Mouse (Mus musculus) hindbrain, embryonic 13.5 days (tissue): ENCODE measurements around the gene Ifna6. TPM values are rescaled to one million over a fixed set of nuclear protein-coding genes. Genes with fewer than 3 reads are reported as not detected.
"Not testable (repeated sequence)": the region's sequence is repeated elsewhere in the genome, so short reads cannot be mapped to it uniquely, and the experiment has no call there.

Experiments
- ATAC-seq: fragments of 200-750 bp; cut with Nextera tagmentation; 2 replicates; pipeline ENCODE4 v1.8.0; 2017; ENCODE audit warnings: moderate TSS enrichment; ENCODE audit not compliant: low FRiP score
- H3K27ac ChIP-seq: fragments of 300-500 bp; sonication (generic); 2 replicates; pipeline ENCODE4 v1.5.1; 2015; ENCODE audit warnings: inconsistent platforms, mild to moderate bottlenecking, moderate library complexity
- H3K27me3 ChIP-seq: fragments of 300-500 bp; sonication (generic); 2 replicates; pipeline ENCODE4 v1.6.1; 2015; ENCODE audit warnings: mild to moderate bottlenecking, inconsistent platforms
- H3K36me3 ChIP-seq: fragments of 300-500 bp; sonication (generic); 2 replicates; pipeline ENCODE4 v1.6.1; 2015; ENCODE audit warnings: mild to moderate bottlenecking, inconsistent platforms
- H3K4me1 ChIP-seq: fragments of 300-500 bp; sonication (generic); replicated peaks from 2 replicates; pipeline ENCODE4 v1.6.1; 2015; ENCODE audit warnings: inconsistent platforms
- H3K4me2 ChIP-seq: fragments of 300-500 bp; sonication (generic); 2 replicates; pipeline ENCODE4 v1.6.1; 2015; ENCODE audit warnings: inconsistent platforms, mild to moderate bottlenecking, moderate library complexity
- H3K4me3 ChIP-seq: fragments of 300-500 bp; sonication (generic); 2 replicates; pipeline ENCODE4 v1.5.1; 2015; ENCODE audit warnings: mild to moderate bottlenecking, inconsistent platforms
- H3K9ac ChIP-seq: fragments of 300-500 bp; sonication (generic); 2 replicates; pipeline ENCODE4 v1.6.1; 2015; ENCODE audit warnings: mild to moderate bottlenecking, inconsistent platforms
- H3K9me3 ChIP-seq: fragments of 300-500 bp; sonication (generic); 2 replicates; pipeline ENCODE4 v1.6.1; 2016; ENCODE audit warnings: inconsistent platforms
- WGBS: fragments of 180-500 bp; shearing (Covaris S2); methylation state at CpG from one replicate; pipeline ENCODE4 v1.1.7; 2015; 5-methylcytosine and 5-hydroxymethylcytosine counted together
- polyA plus RNA-seq: library from polyadenylated mRNA; unstranded; fragments of >200 nt; fragmentation: Nextera tagmentation; extraction: Ambion mirVana; gene quantifications from 2 replicates; pipeline ENCODE4 v1.2.1, GENCODE M21; 2015

Gene Ifna6
- polyA plus RNA-seq, 1 experiment from 2014 or later, result not detected

DNA sequence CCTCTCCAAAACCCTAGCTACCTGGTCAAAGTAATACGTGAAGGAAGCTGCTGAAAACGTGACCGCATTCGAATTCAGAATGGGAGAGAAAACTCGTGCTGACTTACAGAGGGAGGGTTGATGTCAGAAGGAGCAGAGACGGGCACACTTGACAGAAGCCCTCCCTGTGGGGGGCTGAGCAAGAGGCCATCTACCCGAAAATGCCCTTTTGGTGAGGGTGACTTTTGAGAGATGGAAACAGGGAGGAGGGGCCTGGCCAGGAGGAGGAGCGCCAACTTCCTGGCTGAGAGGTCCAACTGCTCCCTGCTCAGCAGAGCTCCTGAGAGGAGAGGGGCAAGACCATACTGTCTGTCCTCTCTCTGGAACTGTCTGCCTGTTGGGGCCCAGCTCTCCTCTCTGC lies 22.0 kb upstream of the Ifna6 start, which contains the start of gene Gm13288:
Gm13288 (plus strand) TSS at position 301 of the 400 bp plus-strand sequence.
- H3K9ac ChIP-seq, H3K9me3 ChIP-seq, H3K4me1 ChIP-seq, H3K27me3 ChIP-seq, ATAC-seq, H3K36me3 ChIP-seq, H3K27ac ChIP-seq: not testable (repeated sequence)
- WGBS, result no CpG with 5 or more reads among the region's 8 CpGs
- peak within 1 kb of the TSS; percentile 48 for H3K4me2 ChIP-seq
- peak within 1 kb of the TSS; percentile 22; the same call in 1 of the 2 replicates for H3K4me3 ChIP-seq

DNA sequence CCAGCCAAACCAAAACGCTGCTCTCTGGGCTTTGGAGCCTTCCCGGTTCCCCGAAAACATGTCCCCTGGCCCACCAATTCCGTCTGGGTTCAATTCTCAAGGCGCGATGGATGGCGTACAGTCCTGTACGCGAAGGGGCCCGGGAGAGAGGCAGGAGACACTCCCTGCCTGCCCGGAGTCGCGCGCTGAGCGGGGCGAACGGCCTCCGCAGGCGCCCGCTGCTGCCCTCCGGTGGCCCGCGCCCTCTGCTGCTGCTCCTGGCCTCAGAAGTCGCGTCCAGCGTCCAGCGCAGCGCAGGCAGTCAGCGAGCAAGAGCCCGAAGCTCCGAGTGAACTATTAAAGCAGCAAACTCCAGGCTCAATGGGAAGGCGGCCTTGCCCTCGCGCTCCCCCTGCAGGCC lies 21.5 kb upstream of the Ifna6 start:
- 2% methylated on average over 12 of the region's 34 CpGs for WGBS
- H3K4me1 ChIP-seq, H3K9me3 ChIP-seq, H3K27me3 ChIP-seq, ATAC-seq, H3K9ac ChIP-seq, H3K36me3 ChIP-seq, H3K27ac ChIP-seq: not testable (repeated sequence)
- Histone ChIP-seq H3K4me3 (peak overlapping the region; percentile 22; the same call in 1 of the 2 replicates), H3K4me2 (peak overlapping the region; percentile 48)

DNA sequence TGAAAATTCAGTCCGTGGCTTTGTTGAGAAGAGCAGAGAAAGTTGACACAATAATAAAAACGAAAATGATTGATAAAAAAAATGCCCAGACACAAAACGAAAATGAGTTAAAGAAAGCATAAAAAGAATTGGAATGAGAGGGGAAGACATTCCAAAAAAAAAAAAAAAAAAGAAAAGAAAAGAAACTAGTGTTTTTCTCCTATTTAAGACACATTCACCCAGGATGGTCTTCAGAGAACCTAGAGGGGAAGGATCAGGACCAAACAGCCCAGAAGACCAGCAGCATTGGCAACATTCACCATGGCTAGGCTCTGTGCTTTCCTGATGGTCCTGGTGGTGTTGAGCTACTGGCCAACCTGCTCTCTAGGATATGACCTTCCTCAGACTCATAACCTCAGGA lies 11.3 kb upstream of the Ifna6 start, which contains the start of gene Ifna7:
Ifna7 (plus strand) TSS at position 301 of the 400 bp plus-strand sequence.
- no peaks in the 10 kb centered on the region for H3K36me3 ChIP-seq
- H3K9me3 ChIP-seq, result no peaks in the 10 kb centered on the region
- no peaks in the 10 kb centered on the region for H3K27me3 ChIP-seq
- H3K4me2 ChIP-seq, result no peak within 1 kb of the TSS
- no peak within 1 kb of the TSS for H3K27ac ChIP-seq
- 74% methylated on average over 3 of the region's 3 CpGs for WGBS
- no peak for ATAC-seq
- no peak within 1 kb of the TSS for H3K4me3 ChIP-seq
- no peaks in the 10 kb centered on the region for H3K4me1 ChIP-seq
- no peak within 1 kb of the TSS for H3K9ac ChIP-seq

DNA sequence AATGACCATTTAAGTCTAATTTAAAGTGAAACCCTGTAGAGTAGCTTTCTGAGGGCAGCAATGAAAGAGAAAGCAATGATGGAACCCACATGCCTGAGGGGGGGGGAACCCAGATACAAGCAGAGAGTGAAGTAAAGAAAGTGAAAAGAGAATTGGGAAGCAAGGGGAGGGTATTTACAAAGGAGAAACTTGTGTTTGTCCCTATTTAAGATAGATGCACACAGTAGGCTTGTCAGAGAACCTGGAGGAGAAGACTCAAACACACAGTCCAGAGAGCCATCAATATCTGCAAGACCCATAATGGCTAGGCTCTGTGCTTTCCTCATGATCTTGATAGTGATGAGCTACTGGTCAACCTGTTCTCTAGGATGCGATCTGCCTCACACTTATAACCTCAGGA lies 7.6 kb upstream of the Ifna6 start, which contains the start of gene Ifna11:
Ifna11 (plus strand) TSS at position 301 of the 400 bp plus-strand sequence.
- WGBS, result 97% methylated on average over 1 of the region's 1 CpGs
- no peak for ATAC-seq
- no peak within 1 kb of the TSS for H3K4me3 ChIP-seq
- H3K27me3 ChIP-seq, result no peaks in the 10 kb centered on the region
- no peak within 1 kb of the TSS for H3K27ac ChIP-seq
- no peaks in the 10 kb centered on the region for H3K36me3 ChIP-seq
- no peak within 1 kb of the TSS for H3K4me2 ChIP-seq
- H3K4me1 ChIP-seq, result no peaks in the 10 kb centered on the region
- H3K9me3 ChIP-seq, result no peaks in the 10 kb centered on the region
- H3K9ac ChIP-seq, result no peak within 1 kb of the TSS

DNA sequence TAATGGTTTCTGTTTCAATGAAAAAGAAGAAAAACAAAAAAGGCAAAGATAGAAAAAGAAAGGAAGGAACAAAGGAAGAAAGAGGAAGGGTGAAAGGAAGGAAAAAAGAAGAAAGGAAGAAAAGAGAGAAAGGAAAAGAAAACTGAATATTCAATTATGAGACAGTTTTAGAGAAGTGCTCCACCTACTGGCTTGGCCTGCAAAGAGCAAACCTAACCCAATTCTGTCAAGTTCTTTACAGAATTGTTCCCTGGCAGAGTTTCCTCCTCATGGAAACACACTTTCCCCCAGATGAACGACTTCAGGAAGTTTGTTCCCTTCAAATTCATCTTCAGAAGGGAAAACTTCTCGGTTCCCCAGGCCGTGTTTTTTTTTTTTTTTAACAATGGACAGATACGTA lies 4.2 kb upstream of the Ifna6 start:
- Histone ChIP-seq H3K4me2 (no peak overlapping the region), H3K4me3 (no peak overlapping the region), H3K27ac (no peak overlapping the region), H3K27me3 (no peaks in the 10 kb centered on the region), H3K36me3 (no peaks in the 10 kb centered on the region), H3K4me1 (no peaks in the 10 kb centered on the region), H3K9ac (no peak overlapping the region), H3K9me3 (no peaks in the 10 kb centered on the region)
- no peak for ATAC-seq
- 26% methylated on average over 4 of the region's 4 CpGs for WGBS

DNA sequence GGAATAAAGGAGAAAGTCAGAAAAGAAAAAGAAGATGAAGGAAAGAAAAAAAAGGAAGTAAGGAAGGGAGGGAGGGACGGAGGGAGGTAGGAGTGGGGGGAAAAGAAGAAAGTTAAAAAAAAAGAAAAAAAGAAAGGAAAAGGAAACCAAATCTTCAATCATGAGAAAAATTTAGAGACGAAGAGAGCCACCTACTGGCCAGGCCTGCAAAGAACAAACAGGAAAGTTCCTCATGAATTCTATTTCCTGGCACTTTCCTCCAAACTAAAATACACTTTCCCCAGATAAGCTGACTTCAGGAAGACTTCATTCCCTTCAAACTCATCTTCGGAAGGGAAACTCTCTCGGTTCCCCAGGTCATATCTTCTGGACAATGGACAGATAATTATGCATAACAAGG lies 3.3 kb downstream of the Ifna6 start:
- Histone ChIP-seq H3K27me3 (no peaks in the 10 kb centered on the region), H3K4me3 (no peak overlapping the region), H3K36me3 (no peaks in the 10 kb centered on the region), H3K9me3 (no peaks in the 10 kb centered on the region), H3K4me1 (no peaks in the 10 kb centered on the region), H3K27ac (no peak overlapping the region), H3K4me2 (no peak overlapping the region), H3K9ac (no peak overlapping the region)
- 23% methylated on average over 4 of the region's 4 CpGs for WGBS
- no peak for ATAC-seq

DNA sequence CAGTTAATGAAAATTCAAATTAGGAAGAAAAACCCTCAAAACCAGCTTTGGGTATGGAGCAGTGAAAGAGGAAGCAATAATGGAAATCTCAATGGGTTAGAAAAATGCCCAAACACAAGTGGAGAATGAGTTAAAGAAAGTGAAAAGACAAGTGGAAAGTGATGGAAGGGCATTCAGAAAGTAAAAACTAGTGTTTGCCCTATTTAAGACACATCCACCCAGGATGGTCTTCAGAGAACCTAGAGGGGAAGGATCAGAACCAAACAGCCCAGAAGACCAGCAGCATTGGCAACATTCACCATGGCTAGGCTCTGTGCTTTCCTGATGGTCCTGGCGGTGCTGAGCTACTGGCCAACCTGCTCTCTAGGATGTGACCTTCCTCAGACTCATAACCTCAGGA lies 8.0 kb downstream of the Ifna6 start, which contains the start of gene Ifna5:
Ifna5 (plus strand) TSS at position 301 of the 400 bp plus-strand sequence.
- H3K4me3 ChIP-seq, H3K4me1 ChIP-seq, H3K27ac ChIP-seq, H3K27me3 ChIP-seq, H3K9me3 ChIP-seq, H3K9ac ChIP-seq, H3K4me2 ChIP-seq, H3K36me3 ChIP-seq, ATAC-seq: not testable (repeated sequence)
- WGBS, result 88% methylated on average over 1 of the region's 1 CpGs

DNA sequence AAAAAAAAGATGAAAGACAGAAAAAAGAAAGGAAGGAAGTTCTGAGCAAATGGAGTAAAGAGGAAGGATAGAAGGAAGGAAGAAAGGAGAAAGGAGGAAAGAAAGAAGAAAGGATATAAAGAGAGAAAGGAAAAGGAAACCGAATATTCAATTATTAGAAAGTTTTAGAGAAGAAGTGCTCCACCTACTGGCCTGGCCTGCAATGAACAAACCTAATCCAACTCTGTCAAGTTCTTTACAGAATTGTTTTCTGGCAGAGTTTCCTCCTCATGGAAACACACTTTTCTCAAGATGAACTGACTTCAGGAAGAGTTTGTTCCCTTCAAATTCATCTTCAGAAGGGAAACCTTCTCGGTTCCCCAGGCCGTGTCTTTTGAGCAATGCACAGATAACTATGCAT lies 11.6 kb downstream of the Ifna6 start:
- Histone ChIP-seq H3K27ac (no peak overlapping the region), H3K9ac (no peak overlapping the region), H3K4me2 (no peak overlapping the region), H3K9me3 (no peaks in the 10 kb centered on the region), H3K27me3 (no peaks in the 10 kb centered on the region), H3K4me1 (no peaks in the 10 kb centered on the region), H3K36me3 (no peaks in the 10 kb centered on the region), H3K4me3 (no peak overlapping the region)
- ATAC-seq, result no peak
- 46% methylated on average over 3 of the region's 3 CpGs for WGBS

DNA sequence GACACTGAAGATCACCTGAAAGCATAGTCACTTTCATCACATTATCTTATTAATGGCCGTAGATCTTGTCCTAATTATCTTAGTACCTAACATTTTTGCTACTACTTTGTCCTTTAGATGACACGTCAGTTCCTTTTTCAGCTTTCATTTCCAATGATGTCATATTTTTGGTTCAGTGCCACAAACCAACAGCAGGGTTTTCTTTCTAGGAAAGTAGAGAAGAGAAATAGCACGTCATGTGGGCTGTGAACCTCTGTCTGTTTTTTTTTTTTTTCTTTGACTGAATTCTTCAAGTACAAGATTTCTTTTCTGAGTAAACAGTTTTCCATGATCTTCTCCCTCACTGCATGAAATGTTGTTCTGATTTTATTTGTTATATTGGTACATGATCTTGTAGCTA lies 12.8 kb downstream of the Ifna6 start:
- Histone ChIP-seq H3K4me1 (no peaks in the 10 kb centered on the region), H3K36me3 (no peaks in the 10 kb centered on the region), H3K4me3 (no peak overlapping the region), H3K9ac (no peak overlapping the region), H3K27me3 (no peaks in the 10 kb centered on the region), H3K9me3 (no peaks in the 10 kb centered on the region), H3K4me2 (no peak overlapping the region), H3K27ac (no peak overlapping the region)
- no peak for ATAC-seq
- WGBS, result 85% methylated on average over 3 of the region's 3 CpGs

DNA sequence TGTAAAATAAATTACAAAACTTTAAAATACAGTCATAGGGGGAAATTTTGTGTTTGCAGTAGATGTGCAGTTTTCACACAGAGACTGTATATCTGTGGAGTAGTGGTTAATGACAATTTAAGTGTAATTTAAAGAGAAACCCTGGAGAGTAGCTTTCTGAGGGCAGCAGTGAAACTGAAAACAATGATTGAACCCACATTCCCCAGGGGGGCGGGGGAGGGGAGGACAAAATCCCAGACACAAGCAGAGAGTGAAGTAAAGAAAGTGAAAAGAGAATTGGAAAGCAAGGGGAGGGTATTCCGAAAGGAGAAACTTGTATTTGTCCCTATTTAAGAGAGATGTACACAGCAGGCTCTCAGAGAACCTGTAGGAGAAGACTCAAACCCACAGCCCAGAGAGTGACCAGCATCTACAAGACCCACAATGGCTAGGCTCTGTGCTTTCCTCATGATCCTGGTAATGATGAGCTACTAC lies 14.3 kb downstream of the Ifna6 start, which contains the start of gene Ifna4:
Ifna4 (plus strand) TSS at position 424 of the 474 bp plus-strand sequence.
- Histone ChIP-seq H3K4me2 (no peak within 1 kb of the TSS), H3K27me3 (no peaks in the 10 kb centered on the region), H3K27ac (no peak within 1 kb of the TSS), H3K9me3 (no peaks in the 10 kb centered on the region), H3K4me1 (no peaks in the 10 kb centered on the region), H3K4me3 (no peak within 1 kb of the TSS), H3K9ac (no peak within 1 kb of the TSS), H3K36me3 (no peaks in the 10 kb centered on the region)
- ATAC-seq, result no peak
- WGBS, result 36% methylated on average over 2 of the region's 2 CpGs

DNA sequence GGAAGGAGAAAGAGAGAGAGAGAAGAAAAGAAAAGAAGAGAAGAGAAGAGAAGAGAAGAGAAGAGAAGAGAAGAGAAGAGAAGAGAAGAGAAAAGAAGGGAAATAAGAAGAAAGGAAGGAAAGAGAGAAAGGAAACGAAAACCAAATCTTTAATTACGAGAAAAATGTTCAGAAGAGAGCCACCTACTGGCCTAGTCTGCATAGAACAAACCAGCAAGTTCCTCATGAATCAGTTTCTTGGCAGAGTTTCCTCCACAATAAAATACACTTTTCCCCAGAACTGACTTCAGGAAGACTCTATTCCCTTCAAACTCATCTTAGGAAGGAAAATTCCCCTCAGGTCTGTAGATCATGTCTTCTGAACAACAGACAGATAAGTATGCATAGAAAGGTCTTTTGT lies 18.1 kb downstream of the Ifna6 start:
- H3K4me3 ChIP-seq, result no peak overlapping the region
- no peaks in the 10 kb centered on the region for H3K27me3 ChIP-seq
- WGBS, result 50% methylated on average over 2 of the region's 2 CpGs
- no peak overlapping the region for H3K27ac ChIP-seq
- no peak overlapping the region for H3K4me2 ChIP-seq
- H3K36me3 ChIP-seq, result no peaks in the 10 kb centered on the region
- no peaks in the 10 kb centered on the region for H3K4me1 ChIP-seq
- no peak for ATAC-seq
- no peaks in the 10 kb centered on the region for H3K9me3 ChIP-seq
- no peak overlapping the region for H3K9ac ChIP-seq

DNA sequence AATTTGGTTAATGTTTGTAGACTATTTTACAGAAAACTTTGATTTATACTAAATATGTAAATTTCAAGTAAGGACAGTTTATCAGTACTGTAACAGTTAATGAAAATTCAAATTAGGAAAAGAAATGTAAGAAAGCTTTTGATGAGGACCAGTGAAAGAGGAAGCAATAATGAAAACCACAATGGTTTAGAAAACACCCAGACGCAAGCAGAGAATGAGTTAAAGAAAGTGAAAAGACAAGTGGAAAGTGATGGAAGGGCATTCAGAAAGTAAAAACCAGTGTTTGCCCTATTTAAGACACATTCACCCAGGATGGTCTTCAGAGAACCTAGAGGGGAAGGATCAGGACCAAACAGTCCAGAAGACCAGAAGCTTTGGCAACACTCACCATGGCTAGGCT lies 22.5 kb downstream of the Ifna6 start, which contains the start of gene Ifna1:
Ifna1 (plus strand) TSS at position 390 of the 400 bp plus-strand sequence.
- no peak within 1 kb of the TSS for H3K9ac ChIP-seq
- no peaks in the 10 kb centered on the region for H3K9me3 ChIP-seq
- WGBS, result 74% methylated on average over 1 of the region's 1 CpGs
- H3K27me3 ChIP-seq, result no peaks in the 10 kb centered on the region
- H3K36me3 ChIP-seq, result no peaks in the 10 kb centered on the region
- H3K4me1 ChIP-seq, result peaks cover 5% of the 10 kb centered on the region; the same call in 1 of the 2 replicates
- no peak within 1 kb of the TSS for H3K4me3 ChIP-seq
- no peak within 1 kb of the TSS for H3K4me2 ChIP-seq
- H3K27ac ChIP-seq, result no peak within 1 kb of the TSS
- ATAC-seq, result no peak

DNA sequence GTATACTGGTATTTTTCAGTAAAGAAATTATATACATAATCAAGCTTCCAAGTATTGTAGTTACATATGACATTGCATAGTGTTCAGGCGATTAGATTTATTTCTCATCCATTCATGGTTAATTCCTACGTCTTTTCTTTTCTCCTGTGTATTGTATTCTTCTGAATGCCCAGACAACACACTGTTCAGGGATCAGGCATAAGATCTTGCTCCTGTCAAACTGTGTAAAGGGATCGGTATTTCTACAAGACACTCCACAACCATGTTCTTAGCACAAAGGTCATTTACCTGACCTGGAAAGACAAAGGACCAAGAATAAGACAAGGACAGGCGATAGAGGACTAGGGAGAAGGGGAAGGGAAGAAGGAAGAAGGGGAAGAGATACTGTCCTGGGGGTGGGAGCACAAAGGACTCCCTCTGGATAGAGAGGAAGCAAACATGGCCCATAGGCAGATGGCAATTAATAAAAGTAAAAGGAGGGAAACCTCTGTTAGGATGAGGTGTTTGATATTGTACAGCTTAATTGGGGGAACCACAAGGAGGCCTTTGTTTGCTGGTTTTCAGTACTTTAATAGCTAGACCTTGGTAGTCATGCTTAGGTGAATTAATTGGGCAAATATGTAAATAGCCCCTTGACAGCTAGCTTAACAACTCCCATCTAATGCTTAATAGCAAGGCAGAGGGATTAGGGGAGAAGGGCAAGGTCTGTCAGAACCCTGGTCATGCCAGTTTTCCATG lies 24.0 kb downstream of the Ifna6 start:
- 36% methylated on average over 4 of the region's 4 CpGs for WGBS
- Histone ChIP-seq H3K4me2 (no peak overlapping the region), H3K27me3 (no peaks in the 10 kb centered on the region), H3K27ac (no peak overlapping the region), H3K4me1 (peaks cover 5% of the 10 kb centered on the region; the same call in 1 of the 2 replicates), H3K36me3 (no peaks in the 10 kb centered on the region), H3K4me3 (no peak overlapping the region), H3K9ac (no peak overlapping the region), H3K9me3 (no peaks in the 10 kb centered on the region)
- no peak for ATAC-seq
